In genomic region chr6:88465181-88465920, GRCm38 (mm10) we compare ENCODE assay signal across 8 mouse cellular contexts. TPM values are rescaled to one million over a fixed set of nuclear protein-coding genes. Genes with fewer than 3 reads are reported as not detected.
DNase-seq lines count a peak whose midpoint lies in the region; ATAC-seq and TF ChIP-seq lines count a peak whose summit lies in the region.

Gene Ruvbl1, plus strand, starts transcription at chr6:88465409.

- peak; percentile 98 for DNase-seq in ZHBTc4 (ENCODE audit: low read depth, low spot score)
- DNase-seq in gastrocnemius, adult 2 months = peak; percentile 94
- DNase-seq in hindbrain, postnatal 0 days (ENCODE audit: low spot score) = peak; percentile 98
- peak; percentile 85 to 90 for DNase-seq in left cerebral cortex, adult 2 months (ENCODE audit: extremely low spot score in 1 of 2, low spot score in 2 of 2)
- peak; percentile 92 to 93 for DNase-seq in right cerebral cortex, adult 2 months (ENCODE audit: low spot score in 2 of 2)
- DNase-seq in urinary bladder, postnatal 14 days (ENCODE audit: low spot score) = peak; percentile 92

- H3K9me3 ChIP-seq in hindbrain, postnatal 0 days (ENCODE audit: low read length) = no peaks in the 10 kb centered on the region

- H3K4me1 ChIP-seq in hindbrain, postnatal 0 days (ENCODE audit: insufficient read depth, low read length) = peaks cover 6% of the 10 kb centered on the region

- peak within 1 kb of the TSS; percentile 82 for H3K27ac ChIP-seq in gastrocnemius, adult 2 months
- H3K27ac ChIP-seq in hindbrain, postnatal 0 days = peak within 1 kb of the TSS; percentile 66; the same call in 1 of the 2 replicates
- peak within 1 kb of the TSS; percentile 51; the same call in 1 of the 2 replicates for H3K27ac ChIP-seq in left cerebral cortex, adult 2 months

- H3K36me3 ChIP-seq in hindbrain, postnatal 0 days (ENCODE audit: insufficient read depth, low read length) = peaks cover 24% of the 10 kb centered on the region; the same call in 1 of the 2 replicates

- peak within 1 kb of the TSS; percentile 89 for H3K4me3 ChIP-seq in gastrocnemius, adult 2 months
- peak within 1 kb of the TSS; percentile 69 for H3K4me3 ChIP-seq in hindbrain, postnatal 0 days (ENCODE audit: low read length)
- H3K4me3 ChIP-seq in left cerebral cortex, adult 2 months = peak within 1 kb of the TSS; percentile 56

- under 1% methylated on average over 38 of the region's 42 CpGs for WGBS in hindbrain, postnatal 0 days

- peak within 1 kb of the TSS; percentile 75 for H3K9ac ChIP-seq in hindbrain, postnatal 0 days (replicated peaks; ENCODE audit: low read length)

- H3K4me2 ChIP-seq in hindbrain, postnatal 0 days (ENCODE audit: low read depth, low read length) = peak within 1 kb of the TSS; percentile 80

- intact Hi-C loops in gastrocnemius, adult 2 months (cut with DNase I) = loop anchor here (1.0 kb wide), 1 partner anchor 19 kb away; the partner anchor contains the start of gene Eefsec
- intact Hi-C loops in left cerebral cortex, adult 2 months (cut with DNase I) = loop anchor here (1.0 kb wide), 1 partner anchor 19 kb away; the partner anchor contains the start of gene Eefsec

- ATAC-seq in common myeloid progenitor, adult 5-6 weeks (replicated peaks; ENCODE audit: low read depth, poor library complexity, severe bottlenecking) = peak; percentile 99
- ATAC-seq in hindbrain, postnatal 0 days = peak; percentile 100
- peak; percentile 100 for ATAC-seq in megakaryocyte, adult 5-6 weeks (ENCODE audit: poor library complexity, severe bottlenecking)

- H3K27me3 ChIP-seq in hindbrain, postnatal 0 days (ENCODE audit: insufficient read depth, low read length) = no peaks in the 10 kb centered on the region

- no peak for TF ChIP-seq CTCF in gastrocnemius, adult 2 months (IDR thresholded peaks at IDR 0.05)
- no peak for TF ChIP-seq CTCF in hindbrain, postnatal 0 days (IDR thresholded peaks at IDR 0.05; ENCODE audit: low read depth)
- TF ChIP-seq CTCF in left cerebral cortex, adult 2 months (IDR thresholded peaks at IDR 0.05) = no peak

RNA-seq across cellular contexts. Expression of gene Ruvbl1, which starts in this region (rescaled TPM):
- 187 and 204 TPM in 2 replicates for total RNA-seq in common myeloid progenitor, adult 5-6 weeks (2017)
- total RNA-seq in gastrocnemius, adult 2 months (2021) = 10 to 100 TPM; 20.2 to 21.9 TPM
- total RNA-seq in hindbrain, postnatal 0 days (2014; rRNA removed) = 31.2 and 42.5 TPM in 2 replicates
- 74.0 and 74.6 TPM in 2 replicates for polyA plus RNA-seq in hindbrain, postnatal 0 days (2015; fragmentation: Nextera tagmentation; extraction: Ambion mirVana)
- 10 to 100 TPM; 38.6 to 39.3 TPM for total RNA-seq in left cerebral cortex, adult 2 months (2021)
- 22.1 and 24.7 TPM in 2 replicates for total RNA-seq in megakaryocyte, adult 5-6 weeks (2015)
- total RNA-seq in megakaryocyte, adult 5-6 weeks (2017) = 46.4 and 46.9 TPM in 2 replicates

Comparison
In these comparisons a context has a peak if more than half of its experiments do, and no peak if none do; other contexts are left out.
1. Peak in every context shown above with its lines: DNase-seq, ATAC-seq, H3K4me3 ChIP-seq and H3K27ac ChIP-seq.